Mouse (Mus musculus) adrenal gland, postnatal 14 days (tissue): ENCODE measurements at regions not wholly inside any gene's neighbourhood (a gene's known extent, or its start where the extent isn't known, plus 50 kb on each side); places are given as distances from the start of the nearest gene placed in this dataset.

Experiments used
- DNase-seq: peaks from one replicate; pipeline ENCODE4 v3.0.0; 2021; ENCODE audit warnings: mixed read lengths

DNA sequence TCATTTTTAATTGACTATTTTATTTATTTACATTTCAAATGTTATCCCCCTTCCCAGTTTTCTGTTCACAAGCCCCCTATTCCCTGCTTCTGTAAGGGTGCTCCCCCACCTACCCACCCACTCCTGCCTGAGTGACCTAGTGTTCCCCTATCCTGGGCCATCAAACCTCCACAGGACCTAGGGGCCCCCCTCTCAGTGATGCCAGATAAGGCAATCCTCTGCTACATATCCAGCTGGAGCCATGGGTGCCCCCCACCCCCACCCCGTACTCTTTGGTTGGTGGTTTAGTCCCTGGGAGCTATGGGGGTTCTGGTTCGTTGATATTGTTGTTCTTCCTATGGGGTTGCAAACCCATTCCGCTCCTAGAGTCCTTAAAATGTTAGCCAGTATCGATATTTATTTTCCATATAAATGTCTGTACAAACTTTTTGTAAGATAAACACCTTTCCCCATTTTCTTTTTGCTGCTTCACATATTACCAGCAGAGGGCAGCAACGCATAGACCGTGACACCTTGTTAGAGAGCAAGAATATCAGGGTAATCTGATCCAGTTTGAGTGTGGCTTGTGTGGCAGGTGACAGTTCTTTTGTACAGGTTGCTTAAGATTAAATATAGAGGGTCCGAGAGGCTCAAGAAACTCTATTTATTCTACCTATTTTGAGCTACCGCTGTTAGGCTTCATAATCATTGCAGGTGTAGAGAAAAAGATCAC, 177.2 kb upstream of the Scn7a start:
- peak; percentile 22 for DNase-seq

DNA sequence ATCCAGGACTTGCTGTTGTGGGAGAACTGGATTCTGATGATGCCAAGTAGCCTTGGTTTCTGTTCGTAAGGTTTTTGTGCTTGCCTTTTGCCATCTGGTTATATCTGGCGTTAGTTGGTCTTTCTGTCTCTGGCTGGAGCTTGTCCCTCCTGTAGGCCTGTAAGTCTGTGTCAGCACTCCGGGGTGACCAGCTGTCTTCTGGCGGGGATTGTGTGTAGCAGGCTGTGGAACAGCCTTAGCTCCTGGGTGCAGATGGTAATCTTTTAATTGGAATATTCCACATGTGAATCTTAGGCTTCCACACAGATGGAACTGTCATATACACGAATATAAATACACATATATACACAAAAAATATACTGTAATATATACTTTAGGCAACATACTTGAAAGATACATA, 156.5 kb upstream of the Scn7a start:
- no peak for DNase-seq

DNA sequence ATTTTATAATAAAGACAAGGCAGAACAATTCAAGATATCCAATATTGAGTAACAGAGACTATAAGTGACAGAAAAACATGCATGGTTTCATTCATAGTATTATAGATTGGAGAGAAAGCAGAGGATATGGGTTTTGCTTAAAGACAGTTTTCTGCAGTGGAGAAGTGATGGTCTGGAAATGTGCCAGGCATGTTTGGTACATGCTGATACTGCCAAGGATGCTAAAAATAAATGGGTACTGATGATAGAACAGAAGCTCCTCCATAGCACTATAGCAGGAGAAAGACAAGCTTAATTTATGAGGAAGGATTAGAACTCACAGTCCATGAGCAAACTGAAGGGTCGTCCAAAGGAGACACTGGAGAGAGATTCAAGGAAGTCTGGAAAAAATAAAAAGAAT, 113.3 kb upstream of the Scn7a start:
- no peak for DNase-seq

DNA sequence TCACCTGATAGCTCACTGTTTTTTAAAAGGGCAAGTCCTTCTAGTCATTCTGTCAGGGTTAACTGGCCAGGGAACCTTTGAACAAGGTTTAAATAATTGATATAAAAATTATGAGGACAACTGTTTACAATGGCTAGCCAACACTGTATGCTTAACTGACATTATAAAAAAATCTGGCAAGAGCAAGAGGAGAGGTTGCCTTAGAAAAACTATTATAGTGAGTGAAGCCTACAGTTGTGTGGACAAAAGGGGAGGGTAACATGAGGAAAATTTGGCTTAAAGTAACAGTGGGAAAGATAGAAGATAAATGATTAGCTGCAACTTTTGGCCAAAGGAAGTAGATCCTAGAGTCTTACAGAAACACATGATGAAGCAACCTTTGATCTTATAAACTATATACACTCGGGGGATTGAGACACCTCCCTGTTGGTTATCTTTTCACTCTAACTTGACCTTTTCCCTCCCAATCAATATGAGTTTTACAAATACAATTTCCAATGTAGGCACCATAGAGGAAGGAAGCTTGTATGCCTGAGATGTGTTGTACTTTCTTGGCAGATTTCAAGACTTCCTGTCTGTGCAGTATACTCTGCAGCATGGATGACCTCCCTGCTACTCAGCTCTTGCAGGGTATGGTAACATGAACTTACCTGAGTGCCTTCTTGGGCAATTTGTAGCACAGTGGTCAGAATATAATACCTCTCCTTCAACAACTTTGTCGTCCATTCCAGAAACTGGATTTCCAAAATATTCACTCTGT, 82.9 kb upstream of the Scn7a start:
- DNase-seq: no peak
